Mouse (Mus musculus): ENCODE measurements around the gene Agtrap.

Gene Agtrap

DNA sequence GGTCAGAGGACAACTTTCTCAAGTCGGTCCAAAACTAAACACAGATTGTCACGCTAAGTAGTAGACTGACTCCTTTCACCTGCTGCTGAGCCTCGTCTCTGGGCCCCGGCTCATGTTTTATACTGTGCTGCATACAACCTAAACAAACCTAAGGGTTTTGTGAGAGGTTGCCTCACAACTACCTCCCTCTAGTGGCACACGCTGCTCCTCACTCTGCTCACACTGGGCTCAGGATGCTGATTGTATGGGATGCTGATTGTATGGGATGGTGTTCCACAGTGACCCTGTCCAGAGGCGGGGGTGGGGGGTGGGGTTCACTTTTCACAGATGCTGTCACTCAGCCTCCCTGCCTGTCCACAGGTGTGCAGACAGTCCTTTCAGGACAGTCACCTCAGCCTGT lies 8.6 kb downstream of the Agtrap start:
- DNase-seq (ENCODE audit: low spot score in 2 of 2): no peak

DNA sequence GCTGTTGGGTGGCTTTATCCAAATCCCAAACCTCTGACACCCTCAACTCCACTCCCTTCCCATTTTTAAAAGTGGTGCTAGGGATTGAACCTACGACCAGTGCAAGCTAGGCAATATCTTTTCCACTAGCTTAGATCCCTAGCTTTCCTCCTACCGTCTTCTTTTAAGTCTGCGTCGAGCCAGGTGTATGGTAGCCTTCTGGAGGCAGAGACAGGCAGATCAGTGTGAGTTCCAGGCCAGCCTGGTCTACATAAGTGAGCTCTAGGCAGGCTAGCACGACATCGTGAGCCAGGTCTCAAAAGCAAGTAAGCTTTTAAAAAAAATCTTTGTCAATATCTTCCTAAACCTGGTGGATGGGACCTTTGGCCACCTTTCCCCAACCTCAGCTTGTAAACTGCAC lies 11.9 kb downstream of the Agtrap start:
- no peak for DNase-seq (ENCODE audit: low spot score in 2 of 2)

DNA sequence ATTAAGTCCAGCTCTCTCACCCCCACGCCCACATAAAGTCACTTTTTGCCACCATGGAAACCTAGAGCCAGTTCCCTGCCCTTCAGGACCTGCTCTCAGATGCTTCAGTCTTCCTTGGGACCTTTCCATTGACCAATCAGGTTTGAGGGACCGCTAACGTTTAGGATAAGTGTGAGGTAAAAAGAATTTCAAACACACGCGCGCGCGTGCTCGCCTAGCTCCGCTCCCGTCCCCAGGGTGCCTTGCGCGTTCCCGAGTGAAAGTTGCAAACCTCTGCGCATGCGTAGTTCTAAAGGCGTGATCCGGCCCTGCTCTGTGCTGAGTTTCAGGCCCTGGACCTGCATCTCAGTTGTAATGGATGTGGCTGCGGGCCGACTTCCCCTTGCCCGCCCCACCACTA lies 12.6 kb downstream of the Agtrap start:
- peak; percentile 53 to 54 for DNase-seq (ENCODE audit: low spot score in 2 of 2)

DNA sequence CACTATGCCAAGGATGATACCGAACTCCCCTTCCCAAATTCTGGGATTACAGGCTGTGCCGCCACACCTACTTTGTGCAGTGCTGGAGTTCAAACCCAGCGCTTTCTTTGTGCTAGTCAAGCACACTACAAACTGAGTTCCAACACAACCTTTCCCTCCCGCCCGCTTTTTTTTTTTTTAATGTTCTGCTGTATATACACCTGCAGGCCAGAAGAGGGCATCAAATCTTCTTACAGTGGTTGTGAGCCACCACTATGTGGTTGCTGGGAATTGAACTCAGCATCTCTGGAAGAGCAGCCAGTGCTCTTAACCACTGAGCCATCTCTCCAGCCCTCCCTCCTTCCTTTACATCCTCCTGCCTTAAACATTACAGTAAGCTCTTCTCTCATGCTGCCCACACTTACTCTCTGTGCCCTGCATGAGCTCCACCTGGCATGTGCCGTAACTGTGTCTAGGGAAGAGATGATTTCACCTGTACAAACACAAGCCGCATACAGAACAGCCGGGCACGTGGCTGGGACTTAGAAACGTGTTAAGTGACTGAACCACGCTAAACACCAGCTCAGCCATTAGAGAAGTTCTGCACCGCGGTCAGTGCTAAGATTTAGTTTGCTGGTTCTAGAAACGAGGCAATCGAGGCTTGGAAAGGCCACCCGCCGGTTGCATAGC lies 13.2 kb downstream of the Agtrap start:
- DNase-seq (ENCODE audit: low spot score in 2 of 2): no peak

DNA sequence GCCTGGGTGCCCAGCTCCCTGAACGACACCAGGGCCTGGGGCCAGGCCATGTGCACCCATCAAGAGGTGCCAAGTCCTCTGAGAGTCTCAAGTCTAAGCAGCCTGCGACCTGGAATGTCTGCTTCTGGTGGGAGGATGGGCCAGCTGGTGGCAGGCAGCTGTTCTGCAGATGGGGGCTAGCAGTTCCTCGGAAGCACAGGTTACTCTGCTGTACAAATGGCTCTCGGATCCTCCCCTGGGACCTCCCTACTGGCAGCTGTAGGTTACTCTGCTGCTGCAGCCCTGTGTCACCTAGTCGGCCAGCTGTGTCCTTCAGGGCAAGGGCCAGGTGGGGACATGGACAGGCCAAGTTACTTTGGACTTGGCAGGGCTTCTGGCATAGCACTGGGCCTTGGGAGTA lies 16.3 kb downstream of the Agtrap start:
- no peak for DNase-seq (ENCODE audit: low spot score in 2 of 2)

DNA sequence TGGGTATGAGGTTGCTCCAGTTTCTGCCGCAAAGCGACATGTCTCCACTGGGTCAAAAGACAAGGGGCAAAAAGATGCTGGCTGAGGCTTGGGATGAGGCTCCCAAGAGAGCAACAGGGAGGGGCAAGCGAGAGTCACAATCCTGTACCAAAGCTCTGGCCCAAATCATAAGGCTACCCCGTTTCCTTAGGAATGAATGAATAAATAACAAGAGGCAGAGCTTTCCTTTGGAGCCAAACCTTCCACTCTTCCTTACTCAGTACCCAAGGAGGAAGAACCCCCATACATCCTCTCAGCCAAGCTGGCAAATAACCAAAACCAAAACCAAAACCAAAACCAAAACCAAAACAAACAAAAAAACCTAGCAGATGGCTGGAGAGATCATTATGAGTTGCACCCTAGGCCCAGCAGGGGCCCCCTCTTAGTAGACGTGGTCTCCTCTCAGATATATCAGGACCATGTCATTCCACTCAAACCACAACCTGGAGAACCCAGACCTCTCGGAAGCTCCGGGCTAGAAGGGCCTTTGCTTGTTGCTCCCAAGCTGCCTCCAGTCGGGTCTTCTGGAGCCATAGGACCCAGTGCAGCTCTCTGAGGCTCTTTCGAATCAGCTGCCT lies 18.1 kb downstream of the Agtrap start:
- DNase-seq (ENCODE audit: low spot score in 2 of 2): no peak

DNA sequence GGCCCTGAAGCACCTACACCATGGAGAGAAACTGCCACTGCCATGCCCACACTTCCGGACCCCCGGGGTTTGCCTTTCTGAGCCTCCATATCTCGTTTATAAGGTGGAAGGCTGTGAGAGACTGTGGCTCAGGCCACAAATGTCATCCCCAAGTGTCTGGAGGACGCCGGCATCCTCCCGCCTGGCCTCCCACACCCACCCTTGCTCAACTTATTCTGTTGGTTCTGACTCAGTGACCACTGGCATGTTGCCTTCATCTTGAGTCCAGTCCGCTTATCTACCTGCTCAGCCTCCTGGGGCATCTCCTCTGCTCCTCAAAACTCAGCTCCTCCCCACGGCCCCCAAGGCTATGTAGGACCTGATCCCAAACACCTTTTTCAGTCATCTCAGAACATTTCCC lies 20.5 kb downstream of the Agtrap start:
- DNase-seq (ENCODE audit: low spot score in 2 of 2): no peak

DNA sequence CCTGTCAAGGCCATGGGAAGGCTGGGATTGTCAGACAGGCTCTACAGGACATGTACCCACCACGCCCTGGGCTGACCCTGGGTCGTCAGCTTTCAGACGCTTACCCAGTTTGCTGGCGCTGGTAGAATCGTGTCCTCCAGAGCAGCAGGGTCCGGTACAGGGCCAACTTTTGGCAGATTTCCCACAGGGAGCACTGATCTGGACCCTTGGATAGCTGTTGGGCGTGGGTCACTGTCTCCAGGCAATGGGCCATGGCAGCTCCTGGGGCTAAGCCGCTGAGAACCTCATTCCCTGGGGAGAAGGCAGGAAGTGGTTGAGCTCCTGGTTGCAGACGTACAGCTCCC lies 21.5 kb downstream of the Agtrap start:
- DNase-seq (ENCODE audit: low spot score in 2 of 2): no peak

DNA sequence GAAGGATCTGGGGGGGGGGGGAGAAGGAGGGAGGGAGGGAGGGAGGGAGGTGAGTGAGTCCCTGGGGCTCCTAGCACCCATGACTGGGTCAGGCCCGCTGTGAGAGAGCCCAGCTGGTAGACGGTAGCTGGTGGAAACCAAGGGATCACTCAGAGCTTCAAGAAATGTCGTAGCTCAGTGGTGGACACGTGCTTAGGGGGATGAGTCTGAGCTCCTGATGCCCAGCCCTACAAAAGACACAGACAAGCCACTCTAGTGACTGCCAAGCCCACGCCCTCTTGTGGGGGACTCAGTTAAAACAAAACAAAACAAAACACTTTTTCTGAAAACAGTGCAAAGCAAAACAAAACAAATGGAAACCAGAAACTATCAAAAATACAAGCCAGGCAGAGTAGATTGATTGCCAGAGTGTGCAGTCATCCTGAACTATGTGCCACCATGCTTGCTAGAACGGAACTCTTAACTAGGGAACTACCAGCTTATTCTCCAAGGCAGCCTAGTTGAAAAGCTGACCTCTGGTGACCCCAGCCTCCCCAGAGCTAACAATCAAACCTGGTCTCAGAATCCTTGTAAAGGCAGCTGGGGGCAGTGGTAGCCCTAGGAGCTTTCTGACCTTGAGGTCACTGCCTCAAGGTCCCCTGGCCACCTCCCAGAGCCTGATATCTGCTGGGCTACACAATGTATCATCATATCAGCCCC lies 22.0 kb downstream of the Agtrap start:
- no peak for DNase-seq (ENCODE audit: low spot score in 2 of 2)

DNA sequence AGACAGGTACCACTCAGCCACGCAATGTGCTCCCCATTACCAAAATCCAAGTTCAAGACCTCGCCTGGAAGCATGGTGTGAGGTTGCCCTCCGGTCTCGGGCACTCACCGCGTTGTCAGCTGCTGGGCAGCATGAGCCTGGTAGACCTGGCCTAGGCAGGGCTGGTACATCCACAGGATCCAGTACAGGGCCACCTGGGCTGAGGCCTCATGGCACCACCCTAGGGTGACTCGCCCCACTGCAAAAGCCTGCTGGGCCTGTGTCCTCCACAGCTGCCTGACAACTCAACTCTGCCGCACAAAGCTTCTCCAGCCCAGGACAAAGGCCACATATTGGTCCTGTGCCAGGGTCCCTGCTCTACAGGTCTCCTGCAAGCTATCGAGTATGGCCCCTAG lies 26.7 kb downstream of the Agtrap start:
- DNase-seq (ENCODE audit: low spot score in 2 of 2): no peak

DNA sequence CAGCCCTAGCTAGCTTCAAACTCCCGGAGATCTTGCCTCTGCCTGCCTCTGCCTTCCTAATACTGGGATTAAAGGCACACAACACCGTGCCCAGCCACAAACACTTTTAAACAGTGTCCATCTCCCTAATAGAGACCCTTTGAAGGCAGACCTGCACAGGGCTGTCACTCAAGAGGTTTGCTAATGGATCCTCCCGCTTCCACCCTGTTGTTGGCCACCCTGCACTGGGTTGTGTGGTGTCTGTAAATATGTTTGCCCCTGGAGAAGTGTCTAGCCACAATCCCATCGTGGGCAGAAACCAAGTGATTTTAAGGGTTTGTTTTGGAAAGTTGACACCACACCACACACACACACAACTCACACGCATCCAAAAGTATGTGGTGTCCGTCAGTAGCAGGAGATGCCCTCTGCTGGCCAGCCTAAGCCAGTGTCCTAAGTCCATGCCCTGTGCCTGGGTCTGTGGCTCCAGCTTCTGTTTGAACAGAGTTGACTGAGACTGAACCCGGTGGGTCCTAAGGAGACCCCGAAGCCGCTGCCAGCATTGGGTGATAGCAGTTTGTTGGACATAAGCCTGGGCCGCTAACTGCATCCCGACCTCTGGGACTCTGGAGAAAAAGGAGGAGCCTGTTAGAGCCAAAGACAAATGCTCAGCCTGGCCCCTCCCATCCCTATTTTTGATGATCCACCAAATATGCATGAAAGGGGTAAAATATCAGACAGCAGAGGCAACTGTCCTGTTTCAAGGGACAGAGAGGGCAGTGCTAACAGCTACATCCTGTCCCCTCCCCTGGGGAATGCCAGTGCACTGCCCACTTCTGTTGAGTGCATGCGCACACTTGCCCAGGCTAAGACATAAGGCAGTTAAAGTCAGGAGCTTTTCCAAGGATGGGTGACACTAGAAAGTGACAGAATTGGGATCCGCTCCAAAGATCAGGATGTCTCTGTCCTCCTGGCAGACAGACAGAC lies 27.4 kb downstream of the Agtrap start:
- no peak for DNase-seq (ENCODE audit: low spot score in 2 of 2)

DNA sequence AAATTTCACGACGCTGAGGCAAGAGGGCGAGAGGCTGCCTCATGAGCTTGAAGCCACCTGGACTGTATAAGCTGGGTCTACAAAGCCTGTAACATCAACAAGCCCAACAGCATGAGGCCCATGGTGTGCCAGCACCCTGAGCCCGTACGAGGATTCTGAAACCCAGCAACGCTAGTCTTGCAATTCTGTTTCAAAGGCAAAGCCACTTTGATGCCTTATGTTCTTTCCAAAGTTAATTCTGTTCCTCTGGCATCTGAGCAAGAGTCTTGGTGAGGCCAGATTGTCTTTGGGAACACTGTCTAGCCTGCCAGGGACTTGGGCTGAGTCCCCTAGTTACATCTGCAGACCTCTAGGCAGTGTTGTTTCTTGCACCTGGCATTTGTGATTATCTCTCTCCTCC lies 28.8 kb downstream of the Agtrap start:
- DNase-seq (ENCODE audit: low spot score in 2 of 2): no peak

DNA sequence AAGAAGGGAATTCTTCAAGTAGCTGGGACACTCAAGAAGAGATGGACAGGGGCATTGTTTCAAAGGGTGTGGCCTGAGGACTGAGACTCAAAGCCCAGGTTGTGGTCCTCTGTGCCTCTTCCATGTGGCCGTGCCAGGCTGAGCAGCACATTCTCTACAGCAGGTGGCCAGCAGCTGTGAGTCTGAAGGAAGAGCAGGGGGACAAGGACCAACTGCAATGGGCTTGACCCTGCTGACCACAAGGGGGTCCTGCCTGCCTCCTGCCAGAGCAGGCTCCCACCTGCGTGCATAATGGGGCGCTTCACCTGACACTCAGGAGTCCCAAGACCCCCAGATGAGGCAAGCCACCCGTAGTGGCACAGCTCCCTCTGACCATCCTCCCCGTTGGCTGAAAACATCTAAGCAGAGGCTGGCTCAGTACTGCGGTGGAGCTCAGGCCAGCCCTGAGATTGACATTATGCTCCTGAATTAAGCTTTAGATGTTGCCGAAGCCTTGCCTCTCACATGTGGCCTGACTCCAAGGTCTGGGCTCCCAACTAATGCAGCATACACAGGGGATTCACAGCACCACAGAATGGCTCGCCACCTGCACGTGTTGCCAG lies 29.5 kb downstream of the Agtrap start:
- DNase-seq (ENCODE audit: low spot score in 2 of 2): no peak

DNA sequence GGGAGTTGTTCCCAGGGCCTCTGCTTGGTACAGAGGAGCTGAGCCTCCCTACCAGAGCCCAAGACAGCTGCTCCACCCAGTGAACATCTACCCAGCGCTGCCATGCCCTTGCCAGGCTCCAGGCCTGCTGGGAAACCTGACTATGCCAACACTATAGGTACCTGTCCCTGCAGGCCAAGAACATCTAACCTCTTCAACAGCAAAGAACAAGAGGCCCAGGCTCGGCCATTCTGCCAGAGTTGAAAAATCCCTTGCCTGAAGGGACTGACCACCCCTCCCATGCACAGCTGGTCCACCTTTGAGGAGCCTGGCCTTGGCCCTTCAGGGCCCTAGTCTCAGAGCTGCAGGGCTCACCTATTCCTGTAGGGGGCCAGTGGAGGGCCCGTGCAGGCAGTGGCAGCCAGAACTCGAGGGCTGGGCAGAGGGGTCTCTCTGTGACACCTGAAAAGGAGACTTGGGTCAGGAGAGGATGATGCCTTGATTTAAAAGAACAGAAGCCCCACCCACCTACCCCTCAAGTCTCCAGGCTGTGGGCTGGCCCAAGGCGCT lies 30.1 kb downstream of the Agtrap start:
- DNase-seq (ENCODE audit: low spot score in 2 of 2): no peak

DNA sequence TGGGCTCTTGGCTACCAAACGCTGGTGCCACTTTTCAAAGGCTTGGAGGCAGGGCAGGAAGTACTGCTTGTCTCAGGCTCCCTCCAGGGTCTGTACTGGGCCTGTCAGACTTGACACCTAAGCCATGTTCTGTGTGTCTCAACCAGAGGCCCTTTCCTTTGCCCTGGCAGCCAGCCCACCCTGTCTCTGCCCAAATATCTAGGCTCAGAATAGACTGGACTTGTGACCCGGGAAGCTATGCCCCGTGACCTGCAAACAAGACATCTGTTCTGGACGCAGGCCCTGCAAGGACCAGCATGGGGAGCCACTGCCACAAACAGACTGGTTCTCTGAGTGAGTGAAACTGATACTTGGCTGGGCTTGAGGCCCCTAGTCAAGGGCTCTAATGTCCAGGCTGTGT lies 31.0 kb downstream of the Agtrap start:
- no peak for DNase-seq (ENCODE audit: low spot score in 2 of 2)

DNA sequence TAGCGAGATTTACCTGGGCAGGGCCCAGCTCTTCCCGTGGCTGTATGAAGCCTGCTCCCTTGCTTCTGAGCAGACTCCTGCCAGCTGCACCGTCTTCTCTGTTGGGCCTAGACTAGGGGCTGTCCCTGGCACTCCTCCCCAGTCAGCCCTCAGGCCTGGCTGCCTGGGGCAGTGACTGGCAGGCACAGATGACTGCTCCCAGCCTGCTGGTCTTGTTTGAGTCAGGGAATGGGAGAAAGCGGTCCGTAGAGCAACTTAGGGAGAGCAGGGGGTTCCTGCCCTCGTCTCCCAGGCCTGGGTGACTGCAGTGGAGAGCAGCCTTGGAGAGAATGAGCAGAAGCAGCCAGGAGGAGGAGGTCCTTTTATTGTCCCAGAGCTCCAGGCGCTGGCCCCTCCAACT lies 31.6 kb downstream of the Agtrap start:
- no peak for DNase-seq (ENCODE audit: low spot score in 2 of 2)

DNA sequence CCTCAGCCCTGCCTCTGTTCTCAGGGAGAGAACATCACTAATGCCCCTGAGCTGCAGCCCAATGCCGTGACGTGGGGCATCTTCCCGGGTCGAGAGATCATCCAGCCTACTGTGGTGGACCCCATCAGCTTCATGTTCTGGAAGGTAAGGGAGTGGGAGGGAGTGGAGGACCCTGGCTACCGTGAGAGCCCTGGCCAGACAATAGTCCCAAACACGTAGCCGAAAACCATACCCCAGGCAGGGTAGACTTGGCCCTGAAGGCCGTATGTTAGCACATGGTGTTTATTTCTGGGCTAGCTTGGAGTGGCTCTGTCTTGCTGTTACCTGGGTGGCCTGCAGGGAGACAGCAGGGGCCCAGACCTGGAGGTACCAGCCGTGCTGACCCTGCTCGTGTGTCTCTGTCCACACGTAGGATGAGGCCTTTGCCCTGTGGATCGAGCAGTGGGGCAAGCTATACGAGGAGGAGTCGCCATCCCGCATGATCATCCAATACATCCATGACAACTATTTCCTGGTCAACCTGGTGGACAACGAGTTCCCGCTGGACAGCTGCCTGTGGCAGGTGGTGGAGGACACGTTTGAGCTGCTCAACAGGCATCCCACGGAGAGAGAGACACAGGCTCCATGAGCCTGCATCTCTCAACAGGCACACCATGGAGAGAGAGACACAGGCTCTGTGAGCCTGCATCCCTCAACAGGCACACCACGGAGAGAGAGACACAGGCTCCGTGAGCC lies 32.7 kb downstream of the Agtrap start:
- DNase-seq (ENCODE audit: low spot score in 2 of 2): no peak

DNA sequence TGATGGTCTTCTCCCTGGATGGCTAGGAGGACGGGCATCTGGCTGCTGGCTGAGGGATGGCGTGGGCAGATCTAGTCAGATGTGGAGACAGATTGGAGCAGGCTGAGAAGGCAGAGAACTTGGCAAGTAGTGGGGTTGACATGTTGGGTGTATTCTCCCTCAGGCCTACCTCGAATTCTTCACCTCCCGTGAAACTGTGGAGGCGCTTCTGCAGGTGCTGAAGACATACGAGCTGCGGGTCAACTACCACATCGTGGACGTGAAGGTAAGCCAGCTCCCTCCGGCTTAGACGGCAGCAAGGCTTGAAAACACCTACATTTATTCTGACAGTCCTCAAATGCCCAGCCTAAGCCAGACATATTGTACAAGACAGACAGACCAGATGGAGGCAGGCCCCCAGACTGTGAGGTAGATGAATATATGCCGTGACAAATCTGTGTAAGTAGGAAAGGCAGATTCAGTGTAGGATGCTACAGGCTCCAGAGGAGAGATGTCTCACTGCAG lies 34.4 kb downstream of the Agtrap start:
- peak; percentile 56 to 65 for DNase-seq (ENCODE audit: low spot score in 2 of 2)

DNA sequence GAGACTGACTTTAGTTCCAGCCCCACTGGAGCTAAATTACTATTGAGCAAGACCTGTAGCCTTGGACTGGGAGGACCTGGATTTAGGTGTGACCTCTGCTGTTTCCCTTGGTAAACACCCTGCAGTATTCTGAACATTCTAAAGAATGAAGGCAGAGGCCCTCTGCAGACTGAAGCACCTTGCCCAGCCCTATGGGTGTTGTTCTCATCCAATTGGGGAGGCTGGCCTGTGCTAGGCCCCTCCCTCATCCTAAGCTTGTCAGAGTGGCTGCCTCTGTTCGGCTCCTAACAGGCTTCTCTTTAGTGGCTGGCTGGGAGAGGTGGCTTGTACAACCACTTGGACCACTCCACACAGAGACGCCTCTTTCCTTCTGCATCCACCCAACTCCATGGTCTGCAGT lies 34.9 kb downstream of the Agtrap start:
- no peak for DNase-seq (ENCODE audit: low spot score in 2 of 2)

DNA sequence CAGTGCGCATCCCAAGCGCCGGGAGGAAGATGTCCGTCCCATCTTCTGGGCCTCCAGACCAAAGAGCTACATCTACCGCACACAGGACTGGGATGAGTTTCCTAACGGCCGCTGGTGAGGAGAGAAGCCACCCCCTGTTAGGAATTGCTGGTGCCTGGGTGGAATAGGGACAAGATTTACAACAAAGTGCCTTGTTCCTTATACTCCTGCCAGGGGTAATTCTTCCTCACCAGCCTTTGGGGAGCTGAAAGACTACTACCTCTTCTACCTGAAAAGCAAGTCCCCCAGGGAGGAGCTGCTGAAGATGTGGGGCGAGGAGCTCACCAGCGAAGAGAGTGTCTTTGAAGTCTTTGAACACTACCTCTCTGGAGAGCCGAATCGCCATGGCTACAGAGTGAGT lies 35.9 kb downstream of the Agtrap start:
- DNase-seq (ENCODE audit: low spot score in 2 of 2): no peak

Data from frontal cortex, postnatal 14 days (tissue).